Mouse (Mus musculus) hindbrain, embryonic 15.5 days (tissue): ENCODE measurements around the gene Erbb4. TPM values are rescaled to one million over a fixed set of nuclear protein-coding genes. Genes with fewer than 3 reads are reported as not detected.

Experiments
- ATAC-seq: fragments of 200-750 bp; cut with Nextera tagmentation; 2 replicates; pipeline ENCODE4 v1.8.0; 2017; ENCODE audit warnings: low read depth, moderate number of reproducible peaks, moderate TSS enrichment; ENCODE audit not compliant: low FRiP score
- H3K27ac ChIP-seq: fragments of 300-500 bp; sonication (generic); replicated peaks from 2 replicates; pipeline ENCODE4 v1.5.1; 2015; ENCODE audit warnings: mild to moderate bottlenecking, inconsistent platforms
- H3K27me3 ChIP-seq: fragments of 300-500 bp; sonication (generic); 2 replicates; pipeline ENCODE4 v1.6.1; 2015; ENCODE audit warnings: control low read depth, inconsistent platforms
- H3K36me3 ChIP-seq: fragments of 300-500 bp; sonication (generic); 2 replicates; pipeline ENCODE4 v1.6.1; 2015; ENCODE audit warnings: control low read depth, inconsistent platforms
- H3K4me1 ChIP-seq: fragments of 300-500 bp; sonication (generic); replicated peaks from 2 replicates; pipeline ENCODE4 v1.6.1; 2015; ENCODE audit warnings: control low read depth, inconsistent platforms
- H3K4me2 ChIP-seq: fragments of 300-500 bp; sonication (generic); 2 replicates; pipeline ENCODE4 v1.6.1; 2015; ENCODE audit warnings: moderate library complexity, mild to moderate bottlenecking, inconsistent platforms
- H3K4me3 ChIP-seq: fragments of 300-500 bp; sonication (generic); 2 replicates; pipeline ENCODE4 v1.5.1; 2015; ENCODE audit warnings: mild to moderate bottlenecking, inconsistent platforms
- H3K9ac ChIP-seq: fragments of 300-500 bp; sonication (generic); 2 replicates; pipeline ENCODE4 v1.6.1; 2015; ENCODE audit warnings: inconsistent platforms
- H3K9me3 ChIP-seq: fragments of 300-500 bp; sonication (generic); 2 replicates; pipeline ENCODE4 v1.6.1; 2016; ENCODE audit warnings: control low read depth, inconsistent platforms
- WGBS: fragments of 180-500 bp; shearing (Covaris S2); methylation state at CpG from one replicate; pipeline ENCODE4 v1.1.7; 2015; 5-methylcytosine and 5-hydroxymethylcytosine counted together
- polyA plus RNA-seq: library from polyadenylated mRNA; unstranded; fragments of >200 nt; fragmentation: Nextera tagmentation; extraction: Ambion mirVana; gene quantifications from 2 replicates; pipeline ENCODE4 v1.2.1, GENCODE M21; 2015

Gene Erbb4
- polyA plus RNA-seq, 1 experiment from 2014 or later: 15.6 TPM

DNA sequence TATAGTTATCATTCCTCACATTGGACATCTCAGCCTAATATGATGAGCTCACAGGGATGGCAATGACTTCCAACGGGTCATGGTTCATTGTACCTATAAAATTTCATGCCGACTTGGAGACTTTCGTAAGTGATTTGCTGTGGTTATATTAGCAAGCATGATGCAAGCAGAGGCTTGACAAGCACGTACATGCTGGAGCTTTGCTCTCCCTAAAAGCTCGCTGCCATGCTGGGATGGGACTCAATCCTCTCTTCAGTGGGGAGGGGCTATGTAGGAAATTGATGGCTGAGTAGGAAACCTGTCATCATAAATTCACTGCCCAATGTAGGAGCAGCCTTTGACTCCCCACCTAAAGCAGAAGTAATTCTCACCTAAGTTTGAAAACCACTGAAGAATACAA, 992.1 kb downstream of the Erbb4 start:
- no peaks in the 10 kb centered on the region for H3K36me3 ChIP-seq
- no peak overlapping the region for H3K9ac ChIP-seq
- no peak overlapping the region for H3K27ac ChIP-seq
- no peak overlapping the region for H3K4me2 ChIP-seq
- no peak overlapping the region for H3K4me3 ChIP-seq
- ATAC-seq: no peak
- no peaks in the 10 kb centered on the region for H3K27me3 ChIP-seq
- WGBS: 83% methylated on average over 5 of the region's 5 CpGs
- H3K9me3 ChIP-seq: no peaks in the 10 kb centered on the region
- H3K4me1 ChIP-seq: peaks cover 3% of the 10 kb centered on the region; the same call in 1 of the 2 replicates

DNA sequence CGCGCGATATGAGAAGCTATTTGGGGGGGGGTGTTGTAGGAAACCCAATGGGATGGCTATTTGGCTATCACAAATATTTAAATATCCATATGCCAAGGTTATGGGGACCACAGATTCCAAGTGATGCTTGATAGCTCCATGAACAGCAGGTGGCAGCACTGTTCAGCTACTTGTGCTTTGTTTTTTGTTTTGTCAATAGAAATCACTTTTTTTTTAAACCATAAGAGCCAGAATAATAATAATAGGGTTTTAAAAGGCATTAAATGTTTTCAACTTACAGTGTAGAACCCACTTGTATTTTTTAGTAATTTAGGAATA, 1001.4 kb downstream of the Erbb4 start:
- H3K9ac ChIP-seq: no peak overlapping the region
- no peak for ATAC-seq
- WGBS: 63% methylated on average over 3 of the region's 3 CpGs
- no peaks in the 10 kb centered on the region for H3K27me3 ChIP-seq
- no peaks in the 10 kb centered on the region for H3K36me3 ChIP-seq
- no peak overlapping the region for H3K27ac ChIP-seq
- H3K4me1 ChIP-seq: no peaks in the 10 kb centered on the region
- H3K4me2 ChIP-seq: no peak overlapping the region
- no peaks in the 10 kb centered on the region for H3K9me3 ChIP-seq
- no peak overlapping the region for H3K4me3 ChIP-seq

DNA sequence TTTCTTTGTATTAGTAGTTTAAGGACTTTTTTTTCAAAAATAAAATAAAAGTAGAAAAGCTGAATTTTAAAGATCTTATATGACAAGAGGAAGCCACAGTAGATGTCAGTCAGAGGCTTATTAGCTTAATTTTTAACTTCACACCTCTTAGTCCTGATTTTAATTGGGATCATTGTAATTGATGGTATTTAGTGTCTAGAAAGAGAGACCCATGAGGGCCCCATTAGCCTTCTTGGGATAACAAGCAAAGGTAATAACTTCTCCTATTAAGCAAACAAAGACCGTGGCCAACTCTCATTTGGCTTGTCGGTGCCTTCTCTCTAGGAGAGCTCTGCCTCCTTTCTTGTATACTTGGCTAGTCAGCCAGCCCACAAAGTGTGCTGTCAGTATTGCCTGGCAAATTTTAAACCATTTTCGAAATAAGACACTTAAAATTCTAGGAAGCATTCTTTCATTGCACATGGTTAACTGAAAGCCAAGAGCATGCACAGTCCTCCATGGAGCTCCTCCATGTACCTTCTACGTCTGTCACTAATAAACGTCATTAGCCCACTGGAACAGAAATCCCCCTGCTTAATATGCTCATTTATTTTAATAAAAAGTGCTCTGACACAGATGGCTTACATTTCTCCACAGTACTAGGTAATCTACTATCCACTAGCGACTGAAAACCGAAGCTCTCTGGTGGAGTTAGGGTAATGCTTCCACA, 1001.9 kb downstream of the Erbb4 start:
- 0 out of 2 replicates have a peak, but pooled peaks have one; percentile 19 for ATAC-seq
- Histone ChIP-seq H3K36me3 (no peaks in the 10 kb centered on the region), H3K9ac (no peak overlapping the region), H3K4me2 (no peak overlapping the region), H3K27me3 (no peaks in the 10 kb centered on the region), H3K4me1 (no peaks in the 10 kb centered on the region), H3K4me3 (no peak overlapping the region), H3K9me3 (no peaks in the 10 kb centered on the region), H3K27ac (no peak overlapping the region)
- 43% methylated on average over 7 of the region's 7 CpGs for WGBS

DNA sequence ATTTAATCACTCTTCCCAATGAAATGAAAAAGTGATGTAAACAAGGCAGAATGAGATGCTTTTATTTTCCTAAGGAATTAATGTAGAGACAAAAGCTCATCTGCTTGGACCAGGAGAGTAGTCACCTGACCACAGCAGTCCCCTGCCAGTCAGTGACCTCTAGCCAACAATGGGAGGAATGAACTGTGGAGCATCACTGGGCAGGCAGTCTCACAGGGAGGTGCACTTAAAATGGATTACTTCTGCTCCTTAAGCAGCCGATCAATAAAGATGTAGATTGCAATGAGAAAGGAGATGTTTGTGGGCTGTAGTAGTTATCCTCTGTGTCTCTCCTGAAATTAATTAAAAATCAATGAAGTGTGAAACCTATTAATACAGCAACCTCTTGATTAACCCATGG, 1018.2 kb downstream of the Erbb4 start:
- H3K9ac ChIP-seq: no peak overlapping the region
- no peak overlapping the region for H3K4me2 ChIP-seq
- ATAC-seq: no peak
- H3K27ac ChIP-seq: no peak overlapping the region
- no peaks in the 10 kb centered on the region for H3K4me1 ChIP-seq
- 39% methylated on average over 1 of the region's 1 CpGs for WGBS
- H3K36me3 ChIP-seq: no peaks in the 10 kb centered on the region
- no peak overlapping the region for H3K4me3 ChIP-seq
- no peaks in the 10 kb centered on the region for H3K9me3 ChIP-seq
- no peaks in the 10 kb centered on the region for H3K27me3 ChIP-seq

DNA sequence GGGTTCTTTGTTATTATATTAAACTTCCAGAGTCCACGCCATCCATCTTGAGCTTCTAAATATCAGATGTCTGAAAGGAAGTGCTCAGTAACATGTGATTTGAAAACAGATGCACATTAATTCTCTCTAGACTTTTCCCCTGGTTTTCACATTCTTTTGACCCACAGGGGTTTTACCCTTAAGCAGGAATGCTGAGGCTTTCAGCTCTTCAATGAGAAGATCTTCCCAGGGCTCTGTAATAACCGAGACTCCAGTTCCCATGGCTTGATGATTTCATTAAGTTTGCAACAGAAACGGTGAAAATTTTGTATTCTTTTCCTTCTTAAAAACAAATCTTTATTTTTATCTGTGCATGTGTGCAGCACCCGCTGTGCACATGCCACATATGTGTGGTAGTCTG, 1051.4 kb downstream of the Erbb4 start:
- Histone ChIP-seq H3K27me3 (no peaks in the 10 kb centered on the region), H3K9me3 (no peaks in the 10 kb centered on the region), H3K36me3 (no peaks in the 10 kb centered on the region), H3K4me2 (no peak overlapping the region), H3K4me3 (no peak overlapping the region), H3K9ac (no peak overlapping the region), H3K27ac (no peak overlapping the region), H3K4me1 (no peaks in the 10 kb centered on the region)
- 73% methylated on average over 4 of the region's 4 CpGs for WGBS
- ATAC-seq: no peak

GRCm38 (mm10) chr1:68054715-68055114, 1053.1 kb downstream of the Erbb4 start:
- Histone ChIP-seq H3K9ac (no peak overlapping the region), H3K36me3 (no peaks in the 10 kb centered on the region), H3K4me2 (no peak overlapping the region), H3K27ac (no peak overlapping the region), H3K4me3 (no peak overlapping the region), H3K9me3 (no peaks in the 10 kb centered on the region), H3K4me1 (peaks cover 3% of the 10 kb centered on the region; the same call in 1 of the 2 replicates), H3K27me3 (no peaks in the 10 kb centered on the region)
- ATAC-seq: no peak
- 71% methylated on average over 3 of the region's 3 CpGs for WGBS

DNA sequence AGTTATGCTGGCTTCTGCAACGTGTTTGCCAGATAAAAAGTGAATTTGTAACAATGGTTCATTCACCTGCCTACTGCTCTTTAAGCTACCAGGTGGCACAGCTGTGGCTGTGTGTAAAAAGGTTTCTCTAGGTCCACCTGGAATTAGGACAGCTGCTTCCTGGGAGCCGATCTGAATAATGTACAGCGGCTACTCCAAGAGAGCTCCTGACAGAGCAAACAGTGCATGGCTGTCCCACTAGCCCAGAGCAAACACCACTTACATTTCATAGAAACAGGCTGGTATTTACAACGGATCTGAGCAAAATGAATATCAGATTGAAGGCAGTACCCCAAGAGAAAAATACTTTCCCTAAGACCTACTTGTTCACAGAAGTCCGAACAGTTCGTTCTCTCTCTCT, 1058.0 kb downstream of the Erbb4 start:
- no peaks in the 10 kb centered on the region for H3K9me3 ChIP-seq
- WGBS: 53% methylated on average over 6 of the region's 6 CpGs
- H3K27ac ChIP-seq: no peak overlapping the region
- no peaks in the 10 kb centered on the region for H3K27me3 ChIP-seq
- H3K4me3 ChIP-seq: no peak overlapping the region
- no peak for ATAC-seq
- peaks cover 12% of the 10 kb centered on the region for H3K4me1 ChIP-seq
- no peak overlapping the region for H3K9ac ChIP-seq
- no peaks in the 10 kb centered on the region for H3K36me3 ChIP-seq
- H3K4me2 ChIP-seq: no peak overlapping the region

DNA sequence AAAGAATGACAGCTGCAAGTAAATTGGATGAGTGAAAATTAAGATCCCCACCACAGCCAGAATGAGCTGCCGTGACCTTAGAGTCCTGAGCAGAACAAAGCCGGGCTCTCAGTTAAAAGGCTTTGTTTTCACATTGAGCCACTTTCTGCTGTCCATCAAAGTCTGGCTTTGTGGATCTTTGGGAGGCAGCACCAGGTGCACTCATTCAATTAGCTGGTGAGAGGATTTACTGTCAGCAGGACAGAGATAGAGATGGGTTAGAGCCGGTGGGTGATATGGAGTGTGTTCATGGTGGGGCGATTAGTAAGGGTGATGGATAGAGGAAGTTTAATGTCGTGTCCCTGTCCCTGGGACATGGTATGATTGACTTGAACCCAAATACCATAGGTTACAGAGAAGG, 1060.7 kb downstream of the Erbb4 start:
- 4% methylated on average over 5 of the region's 5 CpGs for WGBS

DNA sequence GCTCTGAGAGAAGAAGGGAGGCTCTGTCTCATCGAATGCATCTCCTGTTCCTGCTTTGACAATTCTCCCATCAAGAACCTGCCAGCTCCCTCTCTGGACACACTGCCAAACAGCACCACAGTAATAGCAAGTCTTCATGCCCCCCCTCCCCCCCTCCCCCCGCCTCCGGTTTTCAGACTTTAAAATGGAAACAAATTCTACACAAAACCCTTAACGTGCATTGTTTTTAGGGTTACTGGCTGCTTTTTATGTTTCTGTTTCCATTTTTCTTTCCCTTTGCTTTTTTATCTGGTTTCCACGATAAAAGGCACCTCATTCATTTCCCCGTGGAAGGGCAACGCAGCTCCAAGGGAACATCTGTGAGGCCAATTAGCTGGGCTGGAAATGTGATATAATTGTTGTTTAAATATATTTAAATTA, 1061.3 kb downstream of the Erbb4 start:
- H3K4me1 ChIP-seq: peaks cover 12% of the 10 kb centered on the region
- peak; percentile 83; the same call in 1 of the 2 replicates for ATAC-seq
- no peaks in the 10 kb centered on the region for H3K36me3 ChIP-seq
- H3K9me3 ChIP-seq: no peaks in the 10 kb centered on the region
- H3K9ac ChIP-seq: 0 out of 2 replicates have a peak overlapping the region, but pooled peaks have one; percentile 16
- H3K27me3 ChIP-seq: no peaks in the 10 kb centered on the region
- H3K4me3 ChIP-seq: peak overlapping the region; percentile 34
- H3K4me2 ChIP-seq: peak overlapping the region; percentile 53
- 0 out of 2 replicates have a peak overlapping the region, but pooled peaks have one; percentile 8 for H3K27ac ChIP-seq
- WGBS: 2% methylated on average over 7 of the region's 7 CpGs

More for the DNA sequence above, 1060.7 kb downstream of the Erbb4 start:
- H3K4me1 ChIP-seq: peaks cover 12% of the 10 kb centered on the region
- H3K4me2 ChIP-seq: peak overlapping the region; percentile 53
- H3K36me3 ChIP-seq: no peaks in the 10 kb centered on the region
- peak overlapping the region; percentile 34; the same call in 1 of the 2 replicates for H3K4me3 ChIP-seq
- H3K27ac ChIP-seq: peak overlapping the region; percentile 38
- no peaks in the 10 kb centered on the region for H3K9me3 ChIP-seq
- H3K27me3 ChIP-seq: no peaks in the 10 kb centered on the region
- peak; percentile 54 for ATAC-seq
- peak overlapping the region; percentile 16; the same call in 1 of the 2 replicates for H3K9ac ChIP-seq

- no peaks in the 10 kb centered on the region for H3K27me3 ChIP-seq
- H3K4me2 ChIP-seq: no peak overlapping the region
- no peak for ATAC-seq
Measured at GRCm38 (mm10) chr1:68024086-68024940, 1083.5 kb downstream of the Erbb4 start.

GRCm38 (mm10) chr1:68020020-68020419, 1087.8 kb downstream of the Erbb4 start:
- Histone ChIP-seq H3K4me2 (no peak overlapping the region), H3K4me3 (no peak overlapping the region), H3K4me1 (no peaks in the 10 kb centered on the region), H3K27ac (no peak overlapping the region), H3K27me3 (no peaks in the 10 kb centered on the region), H3K9ac (no peak overlapping the region), H3K36me3 (no peaks in the 10 kb centered on the region), H3K9me3 (no peaks in the 10 kb centered on the region)
- no peak for ATAC-seq
- 95% methylated on average over 1 of the region's 1 CpGs for WGBS

More at GRCm38 (mm10) chr1:68024086-68024940, 1083.5 kb downstream of the Erbb4 start:
- Histone ChIP-seq H3K27ac (no peak overlapping the region), H3K4me1 (no peaks in the 10 kb centered on the region), H3K9me3 (no peaks in the 10 kb centered on the region), H3K4me3 (no peak overlapping the region), H3K9ac (no peak overlapping the region), H3K36me3 (no peaks in the 10 kb centered on the region)

DNA sequence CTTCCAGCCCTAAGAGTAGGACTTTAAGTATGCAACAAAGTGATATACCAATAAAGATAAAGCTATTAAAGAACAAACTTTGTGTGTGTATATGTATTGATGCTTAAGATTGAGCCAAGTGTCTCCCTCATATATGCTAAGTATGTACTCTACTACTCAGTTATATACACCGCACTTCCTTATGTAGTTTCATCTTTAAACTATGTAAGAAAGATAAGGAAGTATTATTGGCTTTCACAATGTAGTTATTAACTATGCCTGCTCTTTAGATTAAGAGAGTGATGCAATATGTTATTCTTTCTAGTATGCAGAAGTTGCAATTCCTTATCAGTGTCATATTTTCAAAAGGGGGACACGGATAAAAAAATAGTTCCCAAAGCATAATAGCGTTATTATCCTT, 1088.2 kb downstream of the Erbb4 start:
- ATAC-seq: no peak
- Histone ChIP-seq H3K4me3 (no peak overlapping the region), H3K9me3 (no peaks in the 10 kb centered on the region), H3K9ac (no peak overlapping the region), H3K27ac (no peak overlapping the region), H3K4me1 (no peaks in the 10 kb centered on the region), H3K36me3 (no peaks in the 10 kb centered on the region), H3K27me3 (no peaks in the 10 kb centered on the region), H3K4me2 (no peak overlapping the region)
- 93% methylated on average over 3 of the region's 3 CpGs for WGBS
